Mouse (Mus musculus): ENCODE measurements around the gene Desi2. TPM values are rescaled to one million over a fixed set of nuclear protein-coding genes. Genes with fewer than 3 reads are reported as not detected.
"Not testable (repeated sequence)": the region's sequence is repeated elsewhere in the genome, so short reads cannot be mapped to it uniquely, and the experiment has no call there.

Desi2 gene
- 20.0 and 24.3 TPM in 2 replicates for polyA plus RNA-seq (2015; fragmentation: Nextera tagmentation; extraction: Ambion mirVana)

DNA sequence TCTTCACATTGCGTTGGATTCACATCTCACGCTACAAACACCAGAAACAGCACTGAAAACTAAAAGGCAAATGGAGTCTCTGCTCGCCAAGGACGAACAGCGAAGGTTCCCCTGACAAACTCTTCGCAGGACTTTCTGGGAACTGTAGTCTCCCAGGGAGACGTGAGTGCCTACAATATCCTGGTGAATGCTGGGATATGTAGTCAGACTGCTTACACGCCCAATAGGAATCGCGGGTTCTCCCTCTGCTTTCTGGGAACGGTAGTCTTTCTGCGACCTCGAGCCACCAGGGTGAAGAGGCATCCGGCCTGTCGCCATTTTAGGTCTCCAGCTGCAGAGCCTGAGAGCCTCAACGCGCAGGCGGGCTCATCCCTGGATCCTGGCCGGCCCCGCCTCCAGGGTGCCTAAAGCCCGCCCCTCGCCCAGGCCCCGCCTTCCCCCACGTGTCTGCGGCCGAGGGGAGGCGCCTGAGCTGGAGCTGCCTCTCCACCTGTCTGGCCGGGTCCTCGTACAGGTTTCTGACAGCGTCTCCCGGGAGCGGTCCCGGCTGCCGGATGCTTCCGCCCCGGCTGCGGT lies at the start of gene Desi2:
Gene Desi2, plus strand, starts transcription at position 202 of the 576 bp plus-strand sequence.
- H3K9ac ChIP-seq: peak within 1 kb of the TSS; percentile 54
- WGBS: 0% methylated on average over 37 of the region's 37 CpGs

DNA sequence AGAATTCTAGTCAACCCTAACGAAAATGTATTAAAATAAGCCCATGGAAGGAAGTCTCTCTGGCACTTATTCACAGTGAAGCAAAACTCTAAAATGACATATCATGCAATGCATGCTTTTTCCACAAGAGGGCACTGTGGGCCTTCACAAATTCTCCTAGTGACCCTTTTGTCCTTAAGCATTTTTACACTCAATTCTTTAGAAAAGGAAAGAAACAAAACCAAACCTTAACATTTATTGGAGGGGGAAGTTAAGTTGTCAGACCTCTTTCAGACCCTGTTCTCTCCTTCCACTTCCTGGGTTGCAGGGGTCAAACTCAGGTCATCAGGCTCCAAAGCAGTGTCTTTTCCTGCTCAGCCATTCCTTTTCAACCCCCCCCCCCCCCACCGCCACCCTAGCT lies 40.7 kb upstream of the Desi2 start:
- peak; percentile 69 for ATAC-seq
- not testable (repeated sequence) for H3K27ac ChIP-seq; H3K4me1 ChIP-seq (replicated peaks); H3K27me3 ChIP-seq (replicated peaks); H3K9ac ChIP-seq; H3K9me3 ChIP-seq; H3K36me3 ChIP-seq; H3K4me3 ChIP-seq (replicated peaks); H3K4me2 ChIP-seq (replicated peaks)
- 18% methylated on average over 2 of the region's 2 CpGs for WGBS

More for the DNA sequence above, at the start of gene Desi2:
- H3K9me3 ChIP-seq; H3K36me3 ChIP-seq; H3K4me1 ChIP-seq (replicated peaks); H3K27me3 ChIP-seq (replicated peaks): not testable (repeated sequence)
- ATAC-seq: peak; percentile 99
- H3K4me3 ChIP-seq (replicated peaks): peak within 1 kb of the TSS; percentile 75
- H3K27ac ChIP-seq: peak within 1 kb of the TSS; percentile 72; the same call in 1 of the 2 replicates
- H3K4me2 ChIP-seq (replicated peaks): peak within 1 kb of the TSS; percentile 58

DNA sequence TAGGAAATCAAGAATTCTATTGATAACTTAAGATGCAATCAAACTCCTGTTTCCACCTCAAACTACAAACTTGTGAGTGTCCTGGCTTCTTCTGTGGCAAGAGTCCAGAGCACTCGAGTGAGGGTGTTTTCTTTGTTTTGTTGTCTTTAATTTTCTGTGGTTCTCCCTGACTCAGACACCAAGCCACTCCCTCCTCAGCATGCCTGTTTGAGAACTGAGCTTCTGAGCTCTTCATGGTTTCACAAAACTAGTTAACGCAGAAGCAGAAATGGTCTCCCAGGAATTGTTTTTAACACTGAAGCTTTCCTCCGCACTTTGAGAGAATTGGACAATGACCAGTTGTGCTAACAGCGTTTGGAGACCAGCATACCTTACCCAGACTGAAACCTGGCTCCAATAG lies 40.3 kb upstream of the Desi2 start:
- 0 out of 2 replicates have a peak, but pooled peaks have one; percentile 43 for ATAC-seq
- not testable (repeated sequence) for H3K4me3 ChIP-seq (replicated peaks); H3K27ac ChIP-seq; H3K9me3 ChIP-seq; H3K36me3 ChIP-seq; H3K27me3 ChIP-seq (replicated peaks); H3K4me1 ChIP-seq (replicated peaks); H3K4me2 ChIP-seq (replicated peaks); H3K9ac ChIP-seq
- WGBS: 54% methylated on average over 4 of the region's 4 CpGs

DNA sequence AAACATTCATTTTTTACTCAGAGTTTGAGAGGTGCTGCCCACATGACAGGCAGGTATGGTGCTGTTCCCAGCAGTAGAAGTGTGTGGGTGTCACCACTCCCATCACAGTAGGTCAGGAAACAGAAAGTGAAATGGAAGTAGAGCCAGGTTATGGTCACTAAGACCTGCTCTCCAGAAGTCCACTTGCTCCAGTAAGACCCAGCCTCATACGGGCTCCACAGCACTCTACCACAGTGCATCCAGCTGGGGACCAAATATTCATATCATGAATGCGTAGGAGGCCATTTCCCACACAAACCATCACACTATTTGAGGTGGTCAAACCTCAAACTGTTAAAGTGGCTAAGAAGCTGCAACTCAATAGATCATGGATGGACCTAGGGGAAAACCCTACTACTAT lies 5.0 kb upstream of the Desi2 start:
- Histone ChIP-seq H3K27ac (no peak overlapping the region), H3K4me3 (replicated peaks) (no peak overlapping the region), H3K36me3 (no peaks in the 10 kb centered on the region), H3K9ac (no peak overlapping the region), H3K4me2 (replicated peaks) (no peak overlapping the region), H3K9me3 (no peaks in the 10 kb centered on the region), H3K4me1 (replicated peaks) (no peaks in the 10 kb centered on the region), H3K27me3 (replicated peaks) (no peaks in the 10 kb centered on the region)
- 95% methylated on average over 2 of the region's 2 CpGs for WGBS
- no peak for ATAC-seq

DNA sequence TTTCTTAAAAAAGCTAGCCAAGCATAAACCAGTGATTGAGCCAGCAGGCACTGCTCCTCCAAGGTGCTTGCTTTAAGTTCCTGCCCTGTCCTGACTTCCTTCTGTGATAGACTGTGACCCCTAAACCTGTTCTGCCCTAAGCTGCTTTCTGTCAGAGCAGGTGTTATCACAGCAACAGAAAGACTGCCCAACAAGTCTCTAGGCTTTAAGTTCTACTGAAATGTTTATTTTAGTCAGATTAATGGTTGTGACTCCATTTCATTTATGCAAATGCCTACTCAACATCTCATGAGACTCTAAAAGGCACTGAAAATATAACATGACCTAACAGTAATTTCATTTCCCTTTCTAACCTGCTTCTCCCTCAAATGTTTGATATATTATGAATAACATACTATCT lies 1.6 kb upstream of the Desi2 start:
- H3K9me3 ChIP-seq: no peaks in the 10 kb centered on the region
- H3K9ac ChIP-seq: no peak overlapping the region
- H3K4me1 ChIP-seq (replicated peaks): no peaks in the 10 kb centered on the region
- no peaks in the 10 kb centered on the region for H3K27me3 ChIP-seq (replicated peaks)
- H3K27ac ChIP-seq: no peak overlapping the region
- no peaks in the 10 kb centered on the region for H3K36me3 ChIP-seq
- no peak for ATAC-seq
- H3K4me3 ChIP-seq (replicated peaks): no peak overlapping the region
- no peak overlapping the region for H3K4me2 ChIP-seq (replicated peaks)

DNA sequence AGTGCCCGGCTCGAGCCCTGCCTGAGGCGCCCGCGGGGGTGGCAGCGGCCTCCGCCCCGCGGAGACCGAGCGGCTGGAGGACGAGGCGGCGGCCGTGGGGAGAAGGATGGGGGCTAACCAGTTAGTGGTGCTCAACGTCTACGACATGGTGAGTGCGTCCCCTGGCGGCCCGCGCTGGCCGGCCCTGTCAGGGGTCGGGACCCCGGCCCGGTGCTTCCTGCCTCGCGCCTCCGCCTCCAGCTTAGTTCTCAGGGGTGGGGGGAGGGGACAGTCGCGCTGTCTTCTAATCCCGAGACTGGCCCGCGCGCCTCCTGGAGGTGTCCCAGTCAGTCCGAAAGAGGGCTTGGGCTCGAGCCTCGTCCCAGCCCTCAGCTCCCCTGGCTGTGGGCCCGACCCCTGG lies 593 bp downstream of the Desi2 start:
- Histone ChIP-seq H3K4me2 (replicated peaks) (peak overlapping the region; percentile 52), H3K9ac (peak overlapping the region; percentile 54), H3K4me3 (replicated peaks) (peak overlapping the region; percentile 75), H3K27ac (peak overlapping the region; percentile 72; the same call in 1 of the 2 replicates)
- not testable (repeated sequence) for H3K36me3 ChIP-seq; H3K4me1 ChIP-seq (replicated peaks); H3K27me3 ChIP-seq (replicated peaks); H3K9me3 ChIP-seq
- peak; percentile 72 for ATAC-seq
- under 1% methylated on average over 25 of the region's 38 CpGs for WGBS

DNA sequence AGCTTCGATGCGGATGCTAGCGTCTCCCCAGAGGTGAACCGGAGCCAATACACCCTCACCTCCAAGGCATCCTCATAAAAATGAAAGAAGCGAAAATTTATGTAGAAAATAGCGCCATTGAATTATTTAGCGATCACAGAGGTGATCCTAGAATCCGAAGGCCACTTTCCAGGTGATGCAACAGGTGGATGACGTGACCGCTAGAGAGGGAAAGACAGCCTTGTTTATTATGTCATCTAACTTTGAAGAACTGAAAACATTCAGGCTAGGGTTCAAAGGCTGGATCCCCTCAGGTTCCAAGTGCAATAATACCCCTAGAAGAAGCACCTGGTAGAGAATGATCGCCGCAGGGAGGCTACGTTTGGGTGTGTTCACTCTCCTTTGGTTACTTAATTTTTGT lies 1.2 kb downstream of the Desi2 start:
- H3K4me3 ChIP-seq (replicated peaks): peak overlapping the region; percentile 32
- no peaks in the 10 kb centered on the region for H3K9me3 ChIP-seq
- H3K27ac ChIP-seq: no peak overlapping the region
- ATAC-seq: no peak
- no peaks in the 10 kb centered on the region for H3K36me3 ChIP-seq
- no peaks in the 10 kb centered on the region for H3K27me3 ChIP-seq (replicated peaks)
- WGBS: 5% methylated on average over 13 of the region's 13 CpGs
- H3K4me2 ChIP-seq (replicated peaks): peak overlapping the region; percentile 58
- no peak overlapping the region for H3K9ac ChIP-seq
- no peaks in the 10 kb centered on the region for H3K4me1 ChIP-seq (replicated peaks)

DNA sequence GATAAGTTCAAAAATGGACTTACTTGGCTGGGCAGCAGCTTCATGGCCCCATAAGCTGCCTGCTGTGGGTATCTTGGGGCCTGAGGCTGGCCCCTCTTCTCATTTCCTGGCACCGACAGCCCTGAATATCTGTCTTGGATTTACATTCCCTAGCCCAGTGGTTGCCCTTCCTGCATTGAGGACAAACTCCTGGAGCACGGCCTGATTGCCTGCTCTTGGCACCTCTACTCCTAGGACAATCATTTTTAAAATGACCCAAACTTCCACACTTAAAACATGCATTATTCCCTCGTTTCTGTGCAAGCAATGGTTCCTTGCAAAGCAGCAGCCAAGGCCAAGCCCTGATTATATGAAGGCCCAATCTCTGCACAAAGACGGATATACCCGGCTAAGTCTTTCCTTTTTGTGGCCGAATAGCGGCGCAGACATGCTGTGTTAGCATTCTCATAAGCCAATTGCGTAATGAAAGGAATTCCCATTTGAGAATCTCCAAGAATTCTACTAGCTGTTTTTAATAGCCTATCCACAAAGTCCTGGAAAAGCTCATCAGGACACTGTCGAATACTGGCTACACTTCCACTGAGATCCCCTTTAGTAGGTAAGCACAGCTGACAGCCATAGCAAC lies 18.6 kb downstream of the Desi2 start:
- H3K27me3 ChIP-seq (replicated peaks): no peaks in the 10 kb centered on the region
- H3K9ac ChIP-seq: no peak overlapping the region
- ATAC-seq: no peak
- H3K4me1 ChIP-seq (replicated peaks): no peaks in the 10 kb centered on the region
- H3K9me3 ChIP-seq: no peaks in the 10 kb centered on the region
- H3K36me3 ChIP-seq: no peaks in the 10 kb centered on the region
- H3K4me3 ChIP-seq (replicated peaks): no peak overlapping the region
- no peak overlapping the region for H3K4me2 ChIP-seq (replicated peaks)
- WGBS: 77% methylated on average over 10 of the region's 10 CpGs
- no peak overlapping the region for H3K27ac ChIP-seq

DNA sequence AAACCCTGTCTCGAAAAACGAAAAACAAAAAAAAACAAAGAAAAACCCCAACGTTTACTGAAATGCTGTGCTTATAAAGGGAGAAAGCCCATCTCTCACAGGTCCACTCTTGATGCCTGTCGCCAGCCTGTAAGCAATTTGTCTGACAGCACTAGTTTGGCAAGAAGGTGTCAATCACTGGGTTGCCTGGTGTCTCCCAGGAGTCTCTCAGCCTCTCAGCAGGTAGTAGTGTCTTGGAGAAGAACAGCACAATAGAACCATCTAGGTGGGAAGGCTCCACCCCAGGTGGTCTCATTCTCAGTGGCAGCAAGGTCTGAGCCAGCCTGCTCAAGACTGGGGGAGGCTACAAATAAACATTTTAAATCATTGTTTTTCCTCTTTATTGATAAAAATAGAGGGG lies 20.6 kb downstream of the Desi2 start:
- WGBS: 88% methylated on average over 4 of the region's 4 CpGs

DNA sequence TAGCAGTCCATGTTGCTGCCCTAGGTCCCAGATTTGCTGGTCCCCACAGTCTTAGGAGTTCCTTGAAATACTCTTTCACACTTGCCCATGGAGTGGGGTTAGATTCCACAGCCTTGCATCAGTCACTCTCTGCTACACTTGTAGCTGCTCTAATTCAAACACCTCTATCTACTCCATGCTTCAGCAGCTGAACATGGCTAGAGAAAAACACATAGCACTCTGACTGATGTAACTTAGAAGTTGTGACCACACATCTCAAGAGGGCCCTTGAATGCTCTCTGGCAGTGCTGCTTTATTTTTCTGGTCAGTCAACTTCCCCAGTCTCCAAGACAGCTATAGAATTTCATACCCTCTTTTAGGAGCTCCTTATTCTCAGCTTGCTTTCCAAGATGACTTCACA lies 22.7 kb downstream of the Desi2 start:
- Histone ChIP-seq H3K4me1 (replicated peaks) (no peaks in the 10 kb centered on the region), H3K4me3 (replicated peaks) (no peak overlapping the region), H3K27me3 (replicated peaks) (no peaks in the 10 kb centered on the region), H3K27ac (no peak overlapping the region), H3K9me3 (no peaks in the 10 kb centered on the region), H3K36me3 (no peaks in the 10 kb centered on the region), H3K4me2 (replicated peaks) (no peak overlapping the region), H3K9ac (no peak overlapping the region)
- no peak for ATAC-seq

More for the DNA sequence above, 20.6 kb downstream of the Desi2 start:
- H3K27ac ChIP-seq; H3K4me3 ChIP-seq (replicated peaks); H3K9ac ChIP-seq; H3K4me2 ChIP-seq (replicated peaks); H3K9me3 ChIP-seq; H3K27me3 ChIP-seq (replicated peaks); ATAC-seq; H3K36me3 ChIP-seq; H3K4me1 ChIP-seq (replicated peaks): not testable (repeated sequence)

DNA sequence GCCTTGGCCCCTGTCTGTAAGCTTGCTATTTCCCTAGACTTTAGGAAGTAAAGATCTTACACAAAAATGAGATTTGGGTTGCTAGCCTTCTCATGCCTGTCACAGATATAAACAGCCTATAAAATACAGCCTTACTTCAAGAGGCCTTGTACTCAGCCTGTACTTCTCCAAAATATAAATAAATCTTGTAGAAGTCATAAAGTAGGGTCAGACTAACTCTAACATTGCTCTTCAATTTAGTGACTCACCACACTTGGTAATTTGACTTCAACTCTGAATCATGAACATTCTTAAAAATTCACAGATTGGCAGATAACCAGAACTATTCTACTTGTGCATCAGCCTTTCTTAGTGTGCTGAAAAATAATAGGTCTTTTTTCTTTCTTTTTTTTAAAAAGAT lies 29.9 kb downstream of the Desi2 start:
- H3K36me3 ChIP-seq: no peaks in the 10 kb centered on the region
- H3K4me3 ChIP-seq (replicated peaks): no peak overlapping the region
- ATAC-seq: 0 out of 2 replicates have a peak, but pooled peaks have one; percentile 31
- no peaks in the 10 kb centered on the region for H3K27me3 ChIP-seq (replicated peaks)
- H3K9me3 ChIP-seq: no peaks in the 10 kb centered on the region
- H3K4me1 ChIP-seq (replicated peaks): no peaks in the 10 kb centered on the region
- H3K27ac ChIP-seq: no peak overlapping the region
- no peak overlapping the region for H3K4me2 ChIP-seq (replicated peaks)
- no peak overlapping the region for H3K9ac ChIP-seq

DNA sequence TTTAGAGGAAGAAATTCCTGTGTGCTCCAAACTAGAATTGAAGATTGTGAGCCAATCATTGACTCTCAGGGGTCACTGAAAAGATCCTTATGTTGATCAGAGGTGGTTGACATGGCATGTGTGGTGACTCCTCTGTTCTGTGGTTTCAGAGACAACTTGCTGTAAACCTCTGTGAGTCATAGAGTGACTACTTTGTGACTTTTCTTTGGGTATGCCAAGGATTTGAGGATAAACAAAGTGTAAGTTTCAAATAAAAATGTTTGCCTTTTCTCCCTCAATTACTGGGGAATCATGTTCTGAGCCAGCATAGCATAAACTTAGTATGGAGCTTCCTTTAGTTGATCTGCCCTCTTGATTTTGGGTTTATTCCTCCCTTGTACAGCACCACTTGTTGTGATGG lies 31.1 kb downstream of the Desi2 start:
- no peaks in the 10 kb centered on the region for H3K36me3 ChIP-seq
- H3K9me3 ChIP-seq: no peaks in the 10 kb centered on the region
- H3K4me3 ChIP-seq (replicated peaks): no peak overlapping the region
- H3K27ac ChIP-seq: no peak overlapping the region
- H3K27me3 ChIP-seq (replicated peaks): no peaks in the 10 kb centered on the region
- no peak for ATAC-seq
- no peak overlapping the region for H3K4me2 ChIP-seq (replicated peaks)
- no peaks in the 10 kb centered on the region for H3K4me1 ChIP-seq (replicated peaks)
- no peak overlapping the region for H3K9ac ChIP-seq
